Mouse (Mus musculus) heart, embryonic 15.5 days (tissue): ENCODE data around the gene P2ry2. TPM values are rescaled to one million over a fixed set of nuclear protein-coding genes. Genes with fewer than 3 reads are reported as not detected.
A peak's percentile ranks its signal among the peaks of the same experiment; 100 is the strongest.

Source experiments
- ATAC-seq: fragments of 200-750 bp; cut with Nextera tagmentation; replicated peaks from 2 replicates; pipeline ENCODE4 v1.8.0; 2017; ENCODE audit warnings: low read depth, moderate TSS enrichment; ENCODE audit not compliant: insufficient number of reproducible peaks, insufficient read depth, low FRiP score
- H3K27ac ChIP-seq: fragments of 300-500 bp; sonication (generic); 2 replicates; pipeline ENCODE4 v1.5.1; 2015; ENCODE audit warnings: mild to moderate bottlenecking, inconsistent platforms
- H3K27me3 ChIP-seq: fragments of 300-500 bp; sonication (generic); 2 replicates; pipeline ENCODE4 v1.6.1; 2015; ENCODE audit warnings: inconsistent platforms
- H3K36me3 ChIP-seq: fragments of 300-500 bp; sonication (generic); 2 replicates; pipeline ENCODE4 v1.6.1; 2015; ENCODE audit warnings: mild to moderate bottlenecking, inconsistent platforms
- H3K4me1 ChIP-seq: fragments of 300-500 bp; sonication (generic); replicated peaks from 2 replicates; pipeline ENCODE4 v1.6.1; 2015; ENCODE audit warnings: inconsistent platforms
- H3K4me2 ChIP-seq: fragments of 300-500 bp; sonication (generic); 2 replicates; pipeline ENCODE4 v1.6.1; 2015; ENCODE audit warnings: inconsistent platforms, mild to moderate bottlenecking, moderate library complexity
- H3K4me3 ChIP-seq: fragments of 300-500 bp; sonication (generic); 2 replicates; pipeline ENCODE4 v1.5.1; 2015; ENCODE audit warnings: mild to moderate bottlenecking, inconsistent platforms
- H3K9ac ChIP-seq: fragments of 300-500 bp; sonication (generic); 2 replicates; pipeline ENCODE4 v1.6.1; 2015; ENCODE audit warnings: mild to moderate bottlenecking, inconsistent platforms
- H3K9me3 ChIP-seq: fragments of 300-500 bp; sonication (generic); replicated peaks from 2 replicates; pipeline ENCODE4 v1.6.1; 2016; ENCODE audit warnings: inconsistent platforms
- WGBS: fragments of 180-500 bp; shearing (Covaris S2); methylation state at CpG from one replicate; pipeline ENCODE4 v1.1.7; 2015; ENCODE audit warnings: mixed read lengths; 5-methylcytosine and 5-hydroxymethylcytosine counted together
- polyA plus RNA-seq: library from polyadenylated mRNA; unstranded; fragments of >200 nt; fragmentation: Nextera tagmentation; extraction: Ambion mirVana; gene quantifications from 2 replicates; pipeline ENCODE4 v1.2.1, GENCODE M21; 2015

Gene P2ry2
- polyA plus RNA-seq, 1 experiment from 2014 or later, result 2.2 TPM

DNA sequence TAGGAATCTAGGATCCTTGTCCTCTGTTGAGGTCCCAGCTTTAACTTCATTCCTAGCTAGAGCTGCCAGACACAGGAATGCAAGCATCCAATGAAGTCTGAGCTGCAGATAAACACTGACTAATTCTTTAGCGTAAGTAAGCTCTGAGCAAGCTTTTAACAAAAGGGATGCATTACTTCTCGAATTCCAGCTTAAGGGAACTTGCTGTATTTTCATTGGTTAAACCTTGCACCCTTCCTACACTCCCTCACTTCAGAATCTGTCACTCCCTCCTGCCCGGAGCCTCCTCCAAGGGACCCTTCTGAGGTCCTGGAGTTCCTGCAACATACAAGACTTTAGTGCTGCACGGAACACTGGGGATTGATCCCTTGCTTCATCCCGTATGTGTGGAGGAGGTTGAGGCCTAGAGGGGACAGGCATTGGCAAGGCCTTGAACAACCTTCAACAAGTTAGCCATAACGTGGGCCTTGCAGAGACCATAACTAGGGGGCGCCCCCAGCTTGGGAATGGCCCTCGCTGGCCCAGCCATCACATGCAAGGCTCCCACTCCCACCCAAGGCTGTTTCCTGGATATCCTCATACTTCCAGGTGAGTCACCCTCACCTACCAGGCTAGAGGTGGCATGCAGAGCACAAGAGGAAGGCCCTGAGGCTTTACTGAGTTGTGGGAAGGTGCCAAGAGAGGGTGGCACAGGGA lies 31.3 kb upstream of the P2ry2 start:
- Histone ChIP-seq H3K36me3 (no peaks in the 10 kb centered on the region), H3K9ac (no peak overlapping the region), H3K4me1 (peaks cover 23% of the 10 kb centered on the region), H3K4me2 (no peak overlapping the region), H3K27ac (no peak overlapping the region), H3K9me3 (no peaks in the 10 kb centered on the region), H3K27me3 (no peaks in the 10 kb centered on the region), H3K4me3 (no peak overlapping the region)
- 60% methylated on average over 8 of the region's 8 CpGs for WGBS
- no peak for ATAC-seq

GRCm38 (mm10) chr7:101041977-101042749 lies 29.5 kb upstream of the P2ry2 start:
- Histone ChIP-seq H3K27ac (0 out of 2 replicates have a peak overlapping the region, but pooled peaks have one; percentile 35), H3K4me1 (peaks cover 23% of the 10 kb centered on the region), H3K4me2 (no peak overlapping the region), H3K36me3 (no peaks in the 10 kb centered on the region), H3K27me3 (no peaks in the 10 kb centered on the region), H3K9me3 (no peaks in the 10 kb centered on the region), H3K9ac (no peak overlapping the region), H3K4me3 (no peak overlapping the region)
- WGBS, result 31% methylated on average over 5 of the region's 5 CpGs
- no peak for ATAC-seq

- 0 out of 2 replicates have a peak overlapping the region, but pooled peaks have one; percentile 35 for H3K27ac ChIP-seq
- H3K9me3 ChIP-seq, result no peaks in the 10 kb centered on the region
- 53% methylated on average over 2 of the region's 2 CpGs for WGBS
- no peak overlapping the region for H3K4me2 ChIP-seq
- no peak overlapping the region for H3K9ac ChIP-seq
- no peak for ATAC-seq
- no peak overlapping the region for H3K4me3 ChIP-seq
- no peaks in the 10 kb centered on the region for H3K36me3 ChIP-seq
- peaks cover 23% of the 10 kb centered on the region for H3K4me1 ChIP-seq
- no peaks in the 10 kb centered on the region for H3K27me3 ChIP-seq
Observed at GRCm38 (mm10) chr7:101041544-101041943, 28.9 kb upstream of the P2ry2 start.

DNA sequence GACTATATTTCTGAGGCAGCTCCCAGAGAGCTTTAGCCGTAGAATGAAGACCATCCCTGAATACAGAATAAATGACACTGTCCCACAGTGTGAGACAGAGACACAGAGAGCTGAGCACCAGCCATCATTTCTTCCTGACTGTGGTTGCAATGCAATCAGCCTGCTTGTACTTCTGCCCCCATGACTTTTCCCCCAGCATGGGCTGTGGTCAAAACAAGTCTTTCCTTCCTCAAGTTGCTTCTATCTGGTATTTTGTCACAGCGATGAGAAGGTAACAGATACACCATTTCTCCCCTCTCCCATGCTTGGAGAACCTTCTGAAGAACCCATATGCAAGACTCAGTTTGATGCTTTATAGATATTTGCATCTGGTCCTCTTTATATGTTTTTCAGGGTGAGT lies 20.7 kb upstream of the P2ry2 start:
- Histone ChIP-seq H3K4me2 (no peak overlapping the region), H3K36me3 (no peaks in the 10 kb centered on the region), H3K4me3 (no peak overlapping the region), H3K9me3 (no peaks in the 10 kb centered on the region), H3K4me1 (peaks cover 11% of the 10 kb centered on the region), H3K9ac (no peak overlapping the region), H3K27ac (no peak overlapping the region), H3K27me3 (0 out of 2 replicates have a peak, but pooled peaks cover 3% of the 10 kb centered on the region)
- ATAC-seq, result no peak
- WGBS, result 78% methylated on average over 2 of the region's 2 CpGs

DNA sequence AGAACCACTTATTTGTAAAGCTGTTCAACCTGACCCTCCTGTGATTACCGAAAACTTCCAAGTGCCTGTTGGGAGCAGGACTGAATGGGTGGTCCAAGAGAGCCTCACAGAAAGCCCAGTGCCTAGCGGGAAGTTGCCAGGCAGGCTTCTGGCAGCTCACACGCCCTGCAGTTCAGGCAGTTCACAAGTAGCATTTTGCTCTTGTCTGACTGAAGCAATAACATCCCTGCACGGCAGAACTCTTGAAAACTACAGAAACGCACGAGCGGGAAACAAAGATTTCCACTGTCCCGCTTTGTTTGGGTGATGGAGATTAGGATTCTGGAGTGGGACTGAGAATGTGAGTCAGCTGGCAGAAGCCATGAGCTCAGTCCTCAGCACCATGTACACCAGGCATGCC lies 18.6 kb upstream of the P2ry2 start:
- Histone ChIP-seq H3K36me3 (no peaks in the 10 kb centered on the region), H3K9me3 (no peaks in the 10 kb centered on the region), H3K27ac (peak overlapping the region; percentile 3; the same call in 1 of the 2 replicates), H3K27me3 (0 out of 2 replicates have a peak, but pooled peaks cover 3% of the 10 kb centered on the region), H3K4me2 (no peak overlapping the region), H3K4me1 (peaks cover 11% of the 10 kb centered on the region), H3K4me3 (no peak overlapping the region), H3K9ac (no peak overlapping the region)
- WGBS, result 45% methylated on average over 8 of the region's 8 CpGs
- no peak for ATAC-seq

DNA sequence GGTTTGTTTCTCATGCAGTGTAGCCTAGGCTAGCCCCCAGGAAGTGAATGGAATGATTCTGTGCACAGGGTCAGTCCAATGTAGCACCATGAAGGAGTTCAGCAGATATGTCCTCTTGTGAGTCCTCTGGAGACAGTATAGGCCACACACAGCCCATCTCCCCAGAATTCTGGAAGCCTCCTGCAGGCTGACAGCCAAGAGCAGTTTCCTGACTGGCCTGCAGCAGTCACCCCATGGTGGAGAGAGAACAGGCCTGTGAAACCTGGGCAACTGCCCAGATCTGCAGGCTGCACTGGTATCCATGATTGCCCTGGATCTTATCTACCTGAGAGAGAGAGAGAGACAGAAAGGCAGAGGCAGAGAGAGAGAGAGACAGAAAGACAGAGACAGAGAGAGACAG lies 18.1 kb upstream of the P2ry2 start:
- Histone ChIP-seq H3K27me3 (0 out of 2 replicates have a peak, but pooled peaks cover 3% of the 10 kb centered on the region), H3K4me3 (no peak overlapping the region), H3K4me1 (peaks cover 11% of the 10 kb centered on the region), H3K4me2 (no peak overlapping the region), H3K36me3 (no peaks in the 10 kb centered on the region), H3K27ac (peak overlapping the region; percentile 3; the same call in 1 of the 2 replicates), H3K9me3 (no peaks in the 10 kb centered on the region), H3K9ac (no peak overlapping the region)
- peak; percentile 31; the same call in 1 of the 2 replicates for ATAC-seq

GRCm38 (mm10) chr7:101029446-101029845 lies 16.8 kb upstream of the P2ry2 start:
- peaks cover 11% of the 10 kb centered on the region for H3K4me1 ChIP-seq
- H3K27ac ChIP-seq, result no peak overlapping the region
- 57% methylated on average over 6 of the region's 6 CpGs for WGBS
- no peaks in the 10 kb centered on the region for H3K36me3 ChIP-seq
- H3K4me2 ChIP-seq, result no peak overlapping the region
- no peak overlapping the region for H3K9ac ChIP-seq
- no peaks in the 10 kb centered on the region for H3K9me3 ChIP-seq
- no peak for ATAC-seq
- H3K4me3 ChIP-seq, result no peak overlapping the region
- H3K27me3 ChIP-seq, result 0 out of 2 replicates have a peak, but pooled peaks cover 3% of the 10 kb centered on the region

- Histone ChIP-seq H3K27ac (no peak overlapping the region), H3K27me3 (0 out of 2 replicates have a peak, but pooled peaks cover 3% of the 10 kb centered on the region), H3K9ac (no peak overlapping the region), H3K4me1 (peaks cover 11% of the 10 kb centered on the region), H3K9me3 (no peaks in the 10 kb centered on the region), H3K4me2 (no peak overlapping the region), H3K4me3 (no peak overlapping the region), H3K36me3 (no peaks in the 10 kb centered on the region)
- WGBS, result 84% methylated on average over 9 of the region's 9 CpGs
- ATAC-seq, result no peak
Observed at GRCm38 (mm10) chr7:101028991-101029390, 16.3 kb upstream of the P2ry2 start.

- Histone ChIP-seq H3K36me3 (no peaks in the 10 kb centered on the region), H3K27ac (no peak overlapping the region), H3K4me1 (peaks cover 11% of the 10 kb centered on the region), H3K9ac (no peak overlapping the region), H3K9me3 (no peaks in the 10 kb centered on the region), H3K27me3 (0 out of 2 replicates have a peak, but pooled peaks cover 3% of the 10 kb centered on the region), H3K4me2 (no peak overlapping the region), H3K4me3 (no peak overlapping the region)
- ATAC-seq, result no peak
- WGBS, result 71% methylated on average over 5 of the region's 5 CpGs
Observed at GRCm38 (mm10) chr7:101028444-101028757, 15.7 kb upstream of the P2ry2 start.

DNA sequence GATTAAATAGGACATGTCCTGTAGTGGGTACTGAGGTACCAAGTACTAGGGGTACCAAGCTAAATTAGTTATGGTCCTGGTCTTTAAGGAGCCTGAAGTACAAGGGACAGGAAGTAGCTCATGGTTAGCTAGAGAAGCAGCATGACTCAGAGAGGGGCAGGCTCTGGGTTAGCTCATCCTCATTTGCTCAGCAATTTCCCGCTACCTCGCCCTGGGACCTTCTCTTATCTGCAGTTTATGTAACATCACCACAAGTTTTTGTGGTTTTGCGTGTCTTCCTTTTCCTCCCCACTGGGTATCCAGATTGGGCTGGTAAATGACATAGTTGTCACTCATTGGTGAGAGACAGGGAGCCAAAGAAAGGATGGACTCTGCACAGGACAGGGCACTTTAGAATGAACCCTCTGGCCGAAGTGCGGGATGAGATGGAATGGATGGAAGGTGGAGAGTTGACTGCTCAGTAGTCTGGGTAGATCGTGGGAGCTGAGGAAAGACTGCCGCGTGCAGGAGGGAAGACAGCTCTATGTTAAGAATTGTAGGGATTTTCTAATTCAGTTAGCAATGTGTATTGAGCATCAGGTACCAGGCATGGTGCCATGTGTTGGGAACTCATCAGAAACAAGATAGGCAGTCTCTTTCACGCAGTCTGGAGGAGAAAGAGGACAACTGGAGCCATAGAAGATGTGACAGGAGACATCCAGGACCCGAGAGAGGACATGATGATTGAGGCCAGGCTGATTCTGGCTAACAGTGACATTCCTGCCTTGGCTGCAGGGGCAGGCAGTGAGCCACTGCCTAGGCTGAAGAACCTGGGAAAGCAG lies 15.2 kb upstream of the P2ry2 start:
- Histone ChIP-seq H3K36me3 (no peaks in the 10 kb centered on the region), H3K4me2 (no peak overlapping the region), H3K4me1 (peaks cover 11% of the 10 kb centered on the region), H3K27me3 (0 out of 2 replicates have a peak, but pooled peaks cover 3% of the 10 kb centered on the region), H3K9me3 (no peaks in the 10 kb centered on the region), H3K27ac (no peak overlapping the region), H3K4me3 (no peak overlapping the region), H3K9ac (no peak overlapping the region)
- no peak for ATAC-seq
- WGBS, result 68% methylated on average over 10 of the region's 10 CpGs

DNA sequence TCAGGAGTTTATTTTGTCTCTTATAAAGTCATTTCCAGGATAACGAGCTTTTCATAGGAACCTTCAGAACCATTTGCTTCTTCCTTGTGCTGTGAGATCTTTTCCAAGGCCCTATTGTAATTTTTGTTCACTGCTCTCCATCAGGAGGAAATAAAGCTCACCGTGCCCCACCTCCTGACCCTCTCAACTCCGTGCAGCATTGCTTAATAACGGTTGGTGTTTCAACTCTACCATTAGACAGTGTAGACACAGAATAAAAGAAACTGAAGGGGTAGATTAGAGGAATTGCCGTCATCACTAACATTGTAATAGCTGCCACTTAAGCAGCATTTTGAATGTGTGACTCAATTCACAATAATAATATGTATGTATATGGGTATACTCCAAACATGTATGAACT lies 14.2 kb upstream of the P2ry2 start:
- no peak for ATAC-seq
- no peak overlapping the region for H3K27ac ChIP-seq
- WGBS, result 64% methylated on average over 5 of the region's 5 CpGs
- H3K36me3 ChIP-seq, result no peaks in the 10 kb centered on the region
- H3K9me3 ChIP-seq, result no peaks in the 10 kb centered on the region
- H3K4me3 ChIP-seq, result no peak overlapping the region
- no peak overlapping the region for H3K9ac ChIP-seq
- H3K4me1 ChIP-seq, result peaks cover 11% of the 10 kb centered on the region
- H3K4me2 ChIP-seq, result no peak overlapping the region
- H3K27me3 ChIP-seq, result no peaks in the 10 kb centered on the region
